Mouse (Mus musculus): Measurements from ENCODE around the gene Sema7a.

Gene Sema7a

GRCm38 (mm10) chr9:57978025-57978424, 38.1 kb downstream of the Sema7a start:
- no peak for DNase-seq

GRCm38 (mm10) chr9:57978858-57979257, 38.9 kb downstream of the Sema7a start:
- no peak for DNase-seq

GRCm38 (mm10) chr9:57980570-57980969, 40.7 kb downstream of the Sema7a start:
- DNase-seq = no peak

- DNase-seq = no peak
Observed at GRCm38 (mm10) chr9:57985304-57985703, 45.4 kb downstream of the Sema7a start.

GRCm38 (mm10) chr9:57986293-57986692, 46.4 kb downstream of the Sema7a start:
- no peak for DNase-seq

GRCm38 (mm10) chr9:57988098-57988497, 48.2 kb downstream of the Sema7a start:
- no peak for DNase-seq

GRCm38 (mm10) chr9:57989309-57989708, 49.4 kb downstream of the Sema7a start:
- no peak for DNase-seq

- peak; percentile 51 to 58 for DNase-seq
Observed at GRCm38 (mm10) chr9:57990438-57991110, 50.7 kb downstream of the Sema7a start.

- DNase-seq = no peak
Observed at GRCm38 (mm10) chr9:57992060-57992459, 52.1 kb downstream of the Sema7a start.

GRCm38 (mm10) chr9:57992781-57993591, 53.1 kb downstream of the Sema7a start:
- no peak for DNase-seq

GRCm38 (mm10) chr9:57995282-57995681, 55.4 kb downstream of the Sema7a start:
- peak; percentile 26 to 41 for DNase-seq

GRCm38 (mm10) chr9:57997511-57998031, 57.7 kb downstream of the Sema7a start:
- peak in 1 of 2 experiments; percentile 26 for DNase-seq

GRCm38 (mm10) chr9:57998032-57998659, 58.2 kb downstream of the Sema7a start:
- peak; percentile 79 to 80 for DNase-seq

- DNase-seq = peak in 1 of 2 experiments; percentile 22
Observed at GRCm38 (mm10) chr9:57998685-57999084, 58.8 kb downstream of the Sema7a start.

- DNase-seq = peak in 1 of 2 experiments; percentile 42
Observed at GRCm38 (mm10) chr9:57999676-58000075, 59.8 kb downstream of the Sema7a start.

GRCm38 (mm10) chr9:58003272-58003671, 63.4 kb downstream of the Sema7a start:
- no peak for DNase-seq

GRCm38 (mm10) chr9:58005753-58006461, 66.0 kb downstream of the Sema7a start, which contains the start of gene Cyp11a1:
Gene Cyp11a1, plus strand, starts transcription at chr9:58006411.
- no peak for DNase-seq

- DNase-seq = no peak
Observed at GRCm38 (mm10) chr9:58008336-58009014, 68.6 kb downstream of the Sema7a start.

- no peak for DNase-seq
Observed at GRCm38 (mm10) chr9:58009015-58009362, 69.1 kb downstream of the Sema7a start.

GRCm38 (mm10) chr9:58009588-58009987, 69.7 kb downstream of the Sema7a start:
- no peak for DNase-seq

- no peak for DNase-seq
Observed at GRCm38 (mm10) chr9:58011027-58011426, 71.1 kb downstream of the Sema7a start.

- no peak for DNase-seq
Observed at GRCm38 (mm10) chr9:58011552-58011951, 71.6 kb downstream of the Sema7a start.

Data from cerebellum, postnatal 36 days (tissue).